Mouse (Mus musculus) ovary, postnatal 10 days (tissue): ENCODE measurements around the gene Birc3.
"Not testable (repeated sequence)": the region's sequence is repeated elsewhere in the genome, so short reads cannot be mapped to it uniquely, and the experiment has no call there.

Experiments used
- DNase-seq: peaks from one replicate; pipeline ENCODE4 v3.0.0; 2022; ENCODE audit warnings: low spot score

Birc3 gene

GRCm38 (mm10) chr9:7866981-7867380 lies 6.0 kb downstream of the Birc3 start:
- not testable (repeated sequence) for DNase-seq

- DNase-seq: no peak
Observed at GRCm38 (mm10) chr9:7860976-7861375, 12.0 kb downstream of the Birc3 start.

GRCm38 (mm10) chr9:7855912-7856311 lies 17.1 kb downstream of the Birc3 start:
- no peak for DNase-seq

- DNase-seq: no peak
Observed at GRCm38 (mm10) chr9:7855374-7855773, 17.6 kb downstream of the Birc3 start.

GRCm38 (mm10) chr9:7854196-7854595 lies 18.8 kb downstream of the Birc3 start:
- not testable (repeated sequence) for DNase-seq

- DNase-seq: no peak
Observed at GRCm38 (mm10) chr9:7852346-7853230, 20.4 kb downstream of the Birc3 start.

- DNase-seq: no peak
Observed at GRCm38 (mm10) chr9:7851841-7852240, 21.1 kb downstream of the Birc3 start.

- no peak for DNase-seq
Observed at GRCm38 (mm10) chr9:7848191-7848590, 24.8 kb downstream of the Birc3 start.

GRCm38 (mm10) chr9:7846667-7847199 lies 26.3 kb downstream of the Birc3 start:
- no peak for DNase-seq

- no peak for DNase-seq
Observed at GRCm38 (mm10) chr9:7845216-7845895, 27.6 kb downstream of the Birc3 start.

GRCm38 (mm10) chr9:7841221-7841620 lies 31.8 kb downstream of the Birc3 start:
- no peak for DNase-seq

- no peak for DNase-seq
Observed at GRCm38 (mm10) chr9:7837806-7838440, 35.1 kb downstream of the Birc3 start.

GRCm38 (mm10) chr9:7836905-7837805 lies 35.8 kb downstream of the Birc3 start, which contains the start of gene Birc2:
Gene Birc2, minus strand, starts transcription at chr9:7837064.
- DNase-seq: peak; percentile 85

GRCm38 (mm10) chr9:7836331-7836730 lies 36.7 kb downstream of the Birc3 start:
- peak; percentile 10 for DNase-seq

GRCm38 (mm10) chr9:7835302-7835701 lies 37.7 kb downstream of the Birc3 start:
- no peak for DNase-seq

- DNase-seq: no peak
Observed at GRCm38 (mm10) chr9:7833421-7833820, 39.6 kb downstream of the Birc3 start.

GRCm38 (mm10) chr9:7829531-7830528 lies 43.2 kb downstream of the Birc3 start:
- no peak for DNase-seq

- no peak for DNase-seq
Observed at GRCm38 (mm10) chr9:7828706-7829105, 44.3 kb downstream of the Birc3 start.

GRCm38 (mm10) chr9:7824916-7825315 lies 48.1 kb downstream of the Birc3 start:
- DNase-seq: no peak

GRCm38 (mm10) chr9:7822758-7823157 lies 50.2 kb downstream of the Birc3 start:
- DNase-seq: no peak
